Mouse (Mus musculus): Measurements from ENCODE around the gene Rsl24d1.
A peak's percentile ranks its signal among the peaks of the same experiment; 100 is the strongest.
"Not testable (repeated sequence)": the region's sequence is repeated elsewhere in the genome, so short reads cannot be mapped to it uniquely, and the experiment has no call there.

The Rsl24d1 gene

GRCm38 (mm10) chr9:73103159-73103879 lies 9.9 kb upstream of the Rsl24d1 start:
- DNase-seq: peak; percentile 74

DNA sequence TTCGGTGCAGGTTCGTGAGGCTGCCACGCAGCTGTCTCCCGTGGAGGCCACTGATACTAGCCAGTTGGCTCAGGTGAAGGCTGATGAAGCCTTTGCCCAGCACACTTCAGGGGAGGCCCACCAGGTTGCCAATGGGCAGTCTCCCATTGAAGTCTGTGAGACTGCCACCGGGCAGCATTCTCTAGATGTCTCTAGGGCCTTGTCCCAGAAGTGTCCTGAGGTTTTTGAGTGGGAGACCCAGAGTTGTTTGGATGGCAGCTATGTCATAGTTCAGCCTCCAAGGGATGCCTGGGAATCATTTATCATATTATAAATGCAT lies 9.4 kb upstream of the Rsl24d1 start:
- DNase-seq: no peak

- DNase-seq: no peak
Observed at GRCm38 (mm10) chr9:73105141-73105540, 8.1 kb upstream of the Rsl24d1 start.

DNA sequence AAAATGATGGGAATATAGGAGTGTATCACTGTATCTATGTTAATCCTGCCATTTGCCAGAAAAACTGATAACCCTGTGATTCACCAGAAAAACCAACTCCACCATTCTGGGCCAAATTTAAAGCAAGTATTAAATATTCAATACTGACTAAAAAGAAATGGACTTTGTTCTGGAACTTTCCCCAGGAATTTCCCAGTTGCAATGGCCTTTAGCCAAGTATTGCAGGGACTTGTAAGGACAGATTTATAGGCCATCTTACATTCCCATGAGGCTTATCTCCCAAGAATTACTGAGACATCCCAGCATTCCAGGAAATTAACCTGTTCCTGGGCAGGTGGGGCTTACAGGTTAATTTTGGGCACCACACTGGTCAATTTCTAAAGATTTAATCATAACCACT lies 7.5 kb upstream of the Rsl24d1 start:
- no peak for DNase-seq

DNA sequence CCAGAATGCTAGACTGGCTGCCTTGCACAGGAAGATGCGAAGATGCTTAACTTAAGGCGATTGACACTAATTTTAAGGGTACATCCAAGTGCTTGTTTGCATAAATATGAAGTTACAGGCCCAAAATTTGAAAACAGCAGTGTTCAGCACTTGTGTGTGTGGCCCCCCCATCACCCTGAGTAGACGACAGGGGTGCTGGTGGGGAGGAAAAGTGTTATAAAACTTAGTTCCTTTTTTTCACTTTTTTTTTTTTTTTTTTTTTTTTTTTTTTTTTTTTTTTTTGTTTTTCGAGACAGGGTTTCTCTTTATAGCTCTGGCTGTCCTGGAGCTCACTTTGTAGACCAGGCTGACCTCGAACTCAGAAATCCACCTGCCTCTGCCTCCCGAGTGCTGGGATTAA lies 3.5 kb downstream of the Rsl24d1 start:
- DNase-seq: not testable (repeated sequence)

- no peak for DNase-seq
Observed at GRCm38 (mm10) chr9:73118012-73118411, 4.8 kb downstream of the Rsl24d1 start.

- peak; percentile 30 for DNase-seq
Observed at GRCm38 (mm10) chr9:73121735-73122134, 8.5 kb downstream of the Rsl24d1 start.

GRCm38 (mm10) chr9:73125043-73125570 lies 11.9 kb downstream of the Rsl24d1 start:
- DNase-seq: no peak

GRCm38 (mm10) chr9:73127457-73127856 lies 14.2 kb downstream of the Rsl24d1 start:
- no peak for DNase-seq

- peak; percentile 56 for DNase-seq
Observed at GRCm38 (mm10) chr9:73129875-73130274, 16.6 kb downstream of the Rsl24d1 start.

- DNase-seq: no peak
Observed at GRCm38 (mm10) chr9:73130529-73130928, 17.3 kb downstream of the Rsl24d1 start.

DNA sequence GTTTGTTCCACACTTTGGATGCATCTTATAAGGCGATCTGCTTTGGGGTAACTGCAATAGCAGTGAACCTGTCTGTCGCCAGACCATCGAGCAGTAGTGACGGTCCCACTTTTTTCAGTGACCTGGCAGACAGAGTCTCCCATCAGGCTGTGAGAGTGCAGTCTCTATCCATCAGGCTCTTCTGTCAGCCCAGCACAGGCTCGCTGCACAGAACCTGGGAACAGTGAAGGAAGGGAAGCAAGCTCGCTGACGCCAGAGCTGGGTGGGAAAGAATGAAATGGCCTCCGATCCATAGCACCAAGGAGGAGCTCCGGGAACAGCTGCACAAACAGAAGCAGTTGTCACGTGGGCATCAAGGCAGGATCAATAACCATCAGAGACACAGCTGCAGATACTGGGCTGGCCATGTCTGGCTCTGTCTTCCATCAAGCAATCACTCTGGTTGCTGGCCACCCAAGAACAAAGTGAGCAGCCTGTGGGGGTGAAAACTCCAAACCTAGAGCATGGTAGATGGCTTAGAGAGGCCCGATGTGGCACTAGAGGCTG lies 24.2 kb downstream of the Rsl24d1 start:
- no peak for DNase-seq

GRCm38 (mm10) chr9:73154347-73154746 lies 41.1 kb downstream of the Rsl24d1 start:
- peak; percentile 17 for DNase-seq

DNA sequence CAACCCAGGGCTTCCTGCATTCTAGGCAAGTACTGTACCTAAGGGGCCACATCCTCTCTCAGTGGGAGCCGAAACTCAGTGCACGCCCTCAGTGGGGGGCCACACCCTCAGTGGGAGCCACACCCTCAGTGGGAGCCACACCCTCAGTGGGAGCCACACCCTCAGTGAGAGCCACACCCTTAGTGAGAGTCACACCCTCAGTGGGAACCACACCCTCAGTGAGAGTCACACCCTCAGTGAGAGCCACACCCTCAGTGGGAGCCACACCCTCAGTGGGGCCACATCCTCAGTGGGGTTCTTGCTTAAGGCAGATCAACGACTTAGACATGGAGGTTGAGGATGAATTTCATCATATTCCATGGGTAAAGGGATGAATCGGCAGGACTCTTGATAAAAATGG lies 44.7 kb downstream of the Rsl24d1 start:
- no peak for DNase-seq

- peak; percentile 68 for DNase-seq
Observed at GRCm38 (mm10) chr9:73159265-73159664, 46.0 kb downstream of the Rsl24d1 start.

DNA sequence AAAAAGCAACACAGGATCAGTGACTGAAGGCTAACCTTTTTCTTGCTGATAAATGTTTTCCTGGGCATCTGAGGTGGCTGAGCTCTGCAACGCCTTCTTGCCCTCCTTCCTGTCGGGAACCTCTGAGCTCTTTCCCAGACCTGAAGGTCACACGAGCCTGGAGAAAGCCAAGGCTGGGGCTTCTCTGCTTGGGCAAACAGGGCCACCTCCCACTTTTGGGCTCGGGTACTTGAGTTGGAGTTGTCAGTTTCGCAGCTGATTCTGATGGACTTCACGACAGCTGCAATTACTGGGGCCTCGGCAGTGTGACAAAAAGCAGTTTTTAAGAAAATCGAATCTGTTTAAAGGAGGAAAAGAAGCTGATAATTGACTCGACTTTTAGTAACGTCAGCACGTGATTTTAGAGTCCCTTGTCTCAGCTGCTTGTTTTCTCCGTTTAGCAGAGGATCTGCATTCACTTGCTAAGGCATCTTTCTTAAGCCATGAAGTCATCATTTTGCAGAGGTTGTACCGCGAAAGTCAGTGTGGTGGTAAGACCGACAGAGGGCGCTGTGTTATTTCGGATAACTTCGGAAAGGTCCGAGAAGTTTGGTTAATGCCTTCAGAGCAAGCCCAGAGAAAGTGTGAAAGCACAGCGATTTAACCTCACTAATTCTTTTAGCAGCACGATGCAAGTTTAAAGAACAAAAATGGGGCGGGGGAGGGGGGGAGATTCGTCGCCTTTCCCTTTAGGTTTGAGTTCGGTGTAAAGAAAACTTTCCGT lies 49.5 kb downstream of the Rsl24d1 start:
- DNase-seq: peak; percentile 87

GRCm38 (mm10) chr9:73165631-73166030 lies 52.4 kb downstream of the Rsl24d1 start:
- DNase-seq: no peak
